Mouse (Mus musculus) stomach, embryonic 16.5 days (tissue): Measurements from ENCODE around the gene Eif3m. TPM values are rescaled to one million over a fixed set of nuclear protein-coding genes. Genes with fewer than 3 reads are reported as not detected.
"Not testable (repeated sequence)": the region's sequence is repeated elsewhere in the genome, so short reads cannot be mapped to it uniquely, and the experiment has no call there.

Experiments used
- ATAC-seq: fragments of 200-750 bp; cut with Nextera tagmentation; 2 replicates; pipeline ENCODE4 v1.8.0; 2017; ENCODE audit warnings: moderate number of reproducible peaks, moderate TSS enrichment; ENCODE audit not compliant: insufficient read depth, low FRiP score
- H3K27ac ChIP-seq: fragments of 300-500 bp; sonication (generic); 2 replicates; pipeline ENCODE4 v1.5.1; 2014; ENCODE audit warnings: low read length
- H3K27me3 ChIP-seq: fragments of 300-500 bp; sonication (generic); 2 replicates; pipeline ENCODE4 v1.6.1; 2014; ENCODE audit warnings: low read length, control low read depth, mixed read lengths; ENCODE audit not compliant: control insufficient read depth, insufficient read depth
- H3K36me3 ChIP-seq: fragments of 300-500 bp; sonication (generic); 2 replicates; pipeline ENCODE4 v1.6.1; 2014; ENCODE audit warnings: low read length; ENCODE audit not compliant: control insufficient read depth, insufficient read depth
- H3K4me1 ChIP-seq: fragments of 300-500 bp; sonication (generic); 2 replicates; pipeline ENCODE4 v1.6.1; 2014; ENCODE audit warnings: low read length, control low read depth, mixed read lengths; ENCODE audit not compliant: control insufficient read depth, insufficient read depth
- H3K4me2 ChIP-seq: fragments of 300-500 bp; sonication (generic); 2 replicates; pipeline ENCODE4 v1.6.1; 2014; ENCODE audit warnings: low read depth, low read length, mixed read lengths
- H3K4me3 ChIP-seq: fragments of 300-500 bp; sonication (generic); replicated peaks from 2 replicates; pipeline ENCODE4 v1.5.1; 2014; ENCODE audit warnings: mild to moderate bottlenecking, low read length
- H3K9ac ChIP-seq: fragments of 300-500 bp; sonication (generic); 2 replicates; pipeline ENCODE4 v1.6.1; 2014; ENCODE audit warnings: low read length
- H3K9me3 ChIP-seq: fragments of 300-500 bp; sonication (generic); replicated peaks from 2 replicates; pipeline ENCODE4 v1.6.1; 2016; ENCODE audit warnings: low read length, control low read depth; ENCODE audit not compliant: control insufficient read depth
- WGBS: fragments of 180-500 bp; shearing (Covaris S2); extraction: QIAGEN DNeasy Blood & Tissue Kit; methylation state at CpG from one replicate; pipeline ENCODE4 v1.1.7; 2014; 5-methylcytosine and 5-hydroxymethylcytosine counted together
- polyA plus RNA-seq: library from polyadenylated mRNA; unstranded; fragments of >200 nt; fragmentation: Nextera tagmentation; extraction: Ambion mirVana; gene quantifications from 2 replicates; pipeline ENCODE4 v1.2.1, GENCODE M21; 2015

Eif3m gene
- polyA plus RNA-seq, 1 experiment from 2014 or later = 234 TPM

GRCm38 (mm10) chr2:105036401-105037070, 19.7 kb upstream of the Eif3m start:
- Histone ChIP-seq H3K27ac (no peak overlapping the region), H3K9ac (no peak overlapping the region), H3K27me3 (no peaks in the 10 kb centered on the region), H3K4me1 (no peaks in the 10 kb centered on the region), H3K4me3 (no peak overlapping the region), H3K36me3 (no peaks in the 10 kb centered on the region), H3K4me2 (no peak overlapping the region), H3K9me3 (no peaks in the 10 kb centered on the region)
- no peak for ATAC-seq
- WGBS = 69% methylated on average over 11 of the region's 11 CpGs

- no peak for ATAC-seq
- Histone ChIP-seq H3K9me3 (no peaks in the 10 kb centered on the region), H3K27ac (no peak overlapping the region), H3K4me3 (no peak overlapping the region), H3K4me2 (no peak overlapping the region), H3K4me1 (no peaks in the 10 kb centered on the region), H3K36me3 (no peaks in the 10 kb centered on the region), H3K9ac (no peak overlapping the region), H3K27me3 (no peaks in the 10 kb centered on the region)
- 54% methylated on average over 11 of the region's 11 CpGs for whole genome bisulfite sequencing
Observed at GRCm38 (mm10) chr2:105035985-105036384, 19.1 kb upstream of the Eif3m start.

GRCm38 (mm10) chr2:105034084-105034483, 17.2 kb upstream of the Eif3m start:
- Histone ChIP-seq H3K9me3 (no peaks in the 10 kb centered on the region), H3K27me3 (no peaks in the 10 kb centered on the region), H3K4me2 (no peak overlapping the region), H3K4me1 (no peaks in the 10 kb centered on the region), H3K9ac (no peak overlapping the region), H3K36me3 (no peaks in the 10 kb centered on the region), H3K4me3 (no peak overlapping the region), H3K27ac (no peak overlapping the region)
- no peak for ATAC-seq
- WGBS = 82% methylated on average over 3 of the region's 3 CpGs

GRCm38 (mm10) chr2:105030505-105030904, 13.6 kb upstream of the Eif3m start:
- H3K4me1 ChIP-seq = no peaks in the 10 kb centered on the region
- H3K9me3 ChIP-seq = no peaks in the 10 kb centered on the region
- no peak overlapping the region for H3K4me2 ChIP-seq
- 85% methylated on average over 5 of the region's 5 CpGs for WGBS
- ATAC-seq = no peak
- H3K36me3 ChIP-seq = no peaks in the 10 kb centered on the region
- H3K4me3 ChIP-seq = no peak overlapping the region
- H3K9ac ChIP-seq = no peak overlapping the region
- H3K27ac ChIP-seq = no peak overlapping the region
- H3K27me3 ChIP-seq = no peaks in the 10 kb centered on the region

- Histone ChIP-seq H3K27ac (no peak overlapping the region), H3K4me2 (no peak overlapping the region), H3K36me3 (no peaks in the 10 kb centered on the region), H3K9ac (no peak overlapping the region), H3K4me1 (no peaks in the 10 kb centered on the region), H3K27me3 (no peaks in the 10 kb centered on the region), H3K4me3 (no peak overlapping the region), H3K9me3 (no peaks in the 10 kb centered on the region)
- ATAC-seq = no peak
- WGBS = 56% methylated on average over 5 of the region's 5 CpGs
Observed at GRCm38 (mm10) chr2:105028806-105029205, 11.9 kb upstream of the Eif3m start.

GRCm38 (mm10) chr2:105026950-105027695, 10.2 kb upstream of the Eif3m start:
- Histone ChIP-seq H3K36me3 (no peaks in the 10 kb centered on the region), H3K4me1 (no peaks in the 10 kb centered on the region), H3K4me2 (no peak overlapping the region), H3K4me3 (no peak overlapping the region), H3K9me3 (no peaks in the 10 kb centered on the region), H3K27me3 (no peaks in the 10 kb centered on the region), H3K9ac (no peak overlapping the region), H3K27ac (no peak overlapping the region)
- WGBS = 59% methylated on average over 22 of the region's 22 CpGs
- ATAC-seq = no peak

- not testable (repeated sequence) for H3K27me3 ChIP-seq, H3K9me3 ChIP-seq, H3K4me3 ChIP-seq, ATAC-seq, H3K27ac ChIP-seq, H3K36me3 ChIP-seq, H3K9ac ChIP-seq, H3K4me2 ChIP-seq, H3K4me1 ChIP-seq
- 75% methylated on average over 10 of the region's 12 CpGs for WGBS
Observed at GRCm38 (mm10) chr2:105025610-105026009, 8.7 kb upstream of the Eif3m start.

GRCm38 (mm10) chr2:105023815-105024214, 6.9 kb upstream of the Eif3m start:
- WGBS = 65% methylated on average over 4 of the region's 4 CpGs
- no peak overlapping the region for H3K27ac ChIP-seq
- no peak overlapping the region for H3K4me2 ChIP-seq
- H3K4me3 ChIP-seq = no peak overlapping the region
- H3K9ac ChIP-seq = no peak overlapping the region
- H3K27me3 ChIP-seq = no peaks in the 10 kb centered on the region
- H3K9me3 ChIP-seq = no peaks in the 10 kb centered on the region
- H3K4me1 ChIP-seq = no peaks in the 10 kb centered on the region
- no peaks in the 10 kb centered on the region for H3K36me3 ChIP-seq
- no peak for ATAC-seq

GRCm38 (mm10) chr2:105023031-105023615, 6.2 kb upstream of the Eif3m start:
- WGBS = 71% methylated on average over 6 of the region's 6 CpGs
- no peak overlapping the region for H3K9ac ChIP-seq
- H3K4me2 ChIP-seq = no peak overlapping the region
- H3K27me3 ChIP-seq = no peaks in the 10 kb centered on the region
- H3K27ac ChIP-seq = no peak overlapping the region
- no peaks in the 10 kb centered on the region for H3K4me1 ChIP-seq
- no peaks in the 10 kb centered on the region for H3K9me3 ChIP-seq
- H3K4me3 ChIP-seq = no peak overlapping the region
- no peaks in the 10 kb centered on the region for H3K36me3 ChIP-seq
- no peak for ATAC-seq
